Mouse (Mus musculus) monocyte, adult 2 months (primary cell): ENCODE measurements around the gene H2afv.

Experiments used
- DNase-seq, 2 experiments: peaks; one replicate each; pipeline ENCODE4 v3.0.0; 2022; ENCODE audit warnings: low spot score in 2 of 2, low read depth in 1 of 2

Gene H2afv

GRCm38 (mm10) chr11:6390376-6391053, 53.7 kb downstream of the H2afv start:
- no peak for DNase-seq

GRCm38 (mm10) chr11:6389483-6389921, 54.7 kb downstream of the H2afv start:
- DNase-seq: no peak

- DNase-seq: peak; percentile 83 to 91
Measured at GRCm38 (mm10) chr11:6388726-6389413, 55.4 kb downstream of the H2afv start, which contains the start of gene Zmiz2. Gene Zmiz2 (plus strand): TSS chr11:6389074.

GRCm38 (mm10) chr11:6388126-6388725, 56.0 kb downstream of the H2afv start:
- DNase-seq: no peak

GRCm38 (mm10) chr11:6380916-6381315, 63.3 kb downstream of the H2afv start:
- DNase-seq: no peak
